ENCODE assay signal across 7 mouse cellular contexts in the genomic region with DNA sequence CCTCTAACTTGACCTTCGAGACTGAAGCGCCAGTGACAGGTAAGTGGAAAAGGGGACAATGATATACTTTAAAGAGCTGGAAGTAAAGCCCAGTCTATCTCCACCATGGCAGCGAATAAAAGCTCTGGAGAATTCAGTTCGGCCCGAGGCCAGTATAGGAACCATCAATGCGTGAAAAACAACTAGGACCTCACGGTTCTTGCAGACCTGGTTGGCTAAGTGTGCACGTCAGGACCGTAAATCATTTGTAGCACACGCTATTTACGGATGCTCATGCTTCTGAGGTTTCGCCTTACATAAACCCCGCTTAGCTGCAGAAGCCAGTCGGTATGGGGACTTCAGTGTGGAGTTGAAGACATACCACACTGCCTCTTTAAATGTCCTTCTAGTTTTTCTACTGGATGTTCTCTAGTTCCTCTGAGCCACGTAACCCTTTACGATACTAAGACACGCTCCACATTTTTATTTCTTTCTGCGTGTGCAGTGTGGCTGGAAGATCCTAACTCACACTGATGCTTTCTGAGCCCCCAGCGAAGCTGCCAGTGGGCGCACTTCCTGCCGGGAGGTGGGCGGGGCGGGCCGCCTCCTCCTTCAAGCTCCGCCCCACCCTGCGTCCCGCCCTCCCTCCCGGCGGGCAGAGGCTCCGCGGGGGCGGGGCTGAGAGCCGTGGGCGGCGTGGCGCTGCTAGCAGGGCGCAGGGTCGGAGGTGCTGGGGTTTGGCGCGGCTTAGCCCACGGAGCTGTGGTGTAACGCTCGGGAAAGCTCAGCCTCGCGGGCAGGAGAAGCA. TPM values are rescaled to one million over a fixed set of nuclear protein-coding genes. Genes with fewer than 3 reads are reported as not detected.
A peak's percentile ranks its signal among the peaks of the same experiment; 100 is the strongest.
DNase-seq lines count a peak whose midpoint lies in the region; ATAC-seq lines count a peak whose summit lies in the region.

A gene (plus strand): TSS at position 660 of the 787 bp plus-strand sequence.

- H3K36me3 ChIP-seq in intestine, embryonic 15.5 days, result no peaks in the 10 kb centered on the region
- no peaks in the 10 kb centered on the region for H3K36me3 ChIP-seq in midbrain, embryonic 11.5 days (ENCODE audit: control insufficient read depth, insufficient read depth, low read length)

- no peaks in the 10 kb centered on the region for H3K9me3 ChIP-seq in intestine, embryonic 15.5 days
- H3K9me3 ChIP-seq in midbrain, embryonic 11.5 days (ENCODE audit: control insufficient read depth, low read length), result no peaks in the 10 kb centered on the region

- peak; percentile 96 for ATAC-seq in intestine, embryonic 15.5 days
- ATAC-seq in midbrain, embryonic 11.5 days (ENCODE audit: low FRiP score), result peak; percentile 93

- 2% methylated on average over 45 of the region's 45 CpGs for WGBS in intestine, embryonic 15.5 days
- 4% methylated on average over 34 of the region's 45 CpGs for WGBS in midbrain, embryonic 11.5 days

- H3K9ac ChIP-seq in intestine, embryonic 15.5 days, result peak within 1 kb of the TSS; percentile 86
- H3K9ac ChIP-seq in midbrain, embryonic 11.5 days (ENCODE audit: low read length), result peak within 1 kb of the TSS; percentile 79

- peak within 1 kb of the TSS; percentile 99 for H3K4me2 ChIP-seq in intestine, embryonic 15.5 days (replicated peaks)
- H3K4me2 ChIP-seq in midbrain, embryonic 11.5 days, result peak within 1 kb of the TSS; percentile 88

- DNase-seq in adrenal gland, postnatal 10 days, result peak; percentile 95
- DNase-seq in embryo, embryonic 11.5 days (ENCODE audit: low read depth, low spot score), result peak; percentile 84
- DNase-seq in gastrocnemius, postnatal 36 days, result peak; percentile 83 to 85
- DNase-seq in left cerebral cortex, postnatal 4 days, result peak; percentile 91
- peak; percentile 98 for DNase-seq in midbrain, embryonic 11.5 days (ENCODE audit: low spot score, missing footprints)
- DNase-seq in right cerebral cortex, postnatal 4 days, result peak; percentile 88

- H3K27me3 ChIP-seq in intestine, embryonic 15.5 days (replicated peaks), result no peaks in the 10 kb centered on the region
- H3K27me3 ChIP-seq in midbrain, embryonic 11.5 days (ENCODE audit: control insufficient read depth, insufficient read depth, low read length), result no peaks in the 10 kb centered on the region

- peak within 1 kb of the TSS; percentile 97 for H3K4me3 ChIP-seq in intestine, embryonic 15.5 days (replicated peaks)
- peak within 1 kb of the TSS; percentile 85 for H3K4me3 ChIP-seq in midbrain, embryonic 11.5 days (ENCODE audit: low read depth, low read length)

- intact Hi-C loops in gastrocnemius, postnatal 36 days (cut with DNase I), result no loop called here
- intact Hi-C loops in left cerebral cortex, postnatal 4 days (cut with DNase I), result loop anchor here (5.0 kb wide), 2 partner anchors 42 to 57 kb away; no protein-coding TSS in a partner anchor

- H3K27ac ChIP-seq in intestine, embryonic 15.5 days, result peak within 1 kb of the TSS; percentile 72
- H3K27ac ChIP-seq in midbrain, embryonic 11.5 days (ENCODE audit: low read depth, low read length), result peak within 1 kb of the TSS; percentile 50

- H3K4me1 ChIP-seq in intestine, embryonic 15.5 days (replicated peaks), result peaks cover 4% of the 10 kb centered on the region
- H3K4me1 ChIP-seq in midbrain, embryonic 11.5 days (ENCODE audit: control insufficient read depth, insufficient read depth, low read length), result peaks cover 5% of the 10 kb centered on the region

RNA-seq across cellular contexts. Expression of the gene that starts here (rescaled TPM):
- total RNA-seq in adrenal gland, postnatal 10 days (2021), result 1 to 10 TPM; 8.0 to 8.9 TPM
- 1 to 10 TPM; 2.4 to 3.4 TPM for total RNA-seq in gastrocnemius, postnatal 36 days (2021)
- 4.9 and 6.6 TPM in 2 replicates for polyA plus RNA-seq in intestine, embryonic 15.5 days (2015; fragmentation: Nextera tagmentation; extraction: Ambion mirVana)
- total RNA-seq in left cerebral cortex, postnatal 4 days (2021), result 10 to 100 TPM; 32.0 to 38.0 TPM
- 11.8 and 12.3 TPM in 2 replicates for polyA plus RNA-seq in midbrain, embryonic 11.5 days (2014; fragmentation: Nextera tagmentation; extraction: Ambion mirVana)

Comparison
In these comparisons a context has a peak if more than half of its experiments do, and no peak if none do; other contexts are left out.
1. Peak in every context shown above with its lines: DNase-seq, ATAC-seq, H3K4me3 ChIP-seq and H3K27ac ChIP-seq.